Mouse (Mus musculus) layer of hippocampus, adult 2 months (tissue): ENCODE data around the gene Ndufs1. TPM values are rescaled to one million over a fixed set of nuclear protein-coding genes. Genes with fewer than 3 reads are reported as not detected.

ENCODE experiments used
- DNase-seq, 2 experiments: peaks; one replicate each; pipeline ENCODE4 v3.0.0; 2022; ENCODE audit warnings: low spot score in 2 of 2
- H3K27ac ChIP-seq: fragments of 200-600 bp; 2 replicates; pipeline ENCODE4 v1.8.1; 2022
- H3K4me3 ChIP-seq: fragments of 200-600 bp; 2 replicates; pipeline ENCODE4 v1.8.1; 2022; ENCODE audit warnings: mild to moderate bottlenecking
- CTCF ChIP-seq: fragments of 200-600 bp; conservative IDR thresholded peaks from 2 replicates; pipeline ENCODE4 v1.8.1; 2022; ENCODE audit warnings: antibody characterized with exemption, mild to moderate bottlenecking, moderate library complexity
- total RNA-seq, 2 experiments: library from RNA; stranded (reverse); gene quantifications; 2 replicates each; pipeline ENCODE4 v1.2.3; 2021

Gene Ndufs1
- total RNA-seq, 2 experiments from 2014 or later, result 153 to 155 TPM

DNA sequence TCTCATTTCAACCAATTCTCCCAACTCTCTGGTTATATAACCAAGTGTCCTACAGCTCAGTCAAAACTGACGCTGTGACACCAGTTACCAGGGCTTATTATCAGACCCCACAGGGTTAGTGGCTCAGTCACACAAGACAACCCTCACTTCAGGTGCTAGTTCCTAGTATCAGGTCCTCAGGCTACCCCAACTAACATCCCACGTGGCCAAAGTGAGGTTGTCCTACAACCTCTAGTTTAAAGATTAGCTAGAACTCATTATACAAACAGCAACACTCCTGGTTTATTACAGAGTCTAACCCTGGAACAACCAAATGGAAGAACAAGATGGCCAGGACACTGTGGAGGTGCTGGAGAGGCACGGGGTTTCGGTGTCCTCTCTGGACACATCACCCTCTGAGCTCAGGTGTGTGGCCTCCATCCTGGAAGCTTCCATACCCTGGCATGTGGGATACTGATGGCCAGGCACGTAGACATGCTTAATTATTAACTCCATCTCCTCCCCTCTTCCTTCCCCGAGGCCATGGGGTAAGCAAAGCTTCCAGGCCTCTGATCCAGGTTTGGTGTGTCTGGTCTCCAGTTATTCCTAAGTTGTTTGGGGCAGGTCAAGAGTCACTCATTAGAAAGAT is 52.7 kb downstream of the Ndufs1 start:
- Histone ChIP-seq H3K4me3 (no peak overlapping the region), H3K27ac (no peak overlapping the region)
- TF ChIP-seq CTCF, result no peak
- no peak for DNase-seq

GRCm38 (mm10) chr1:63122005-63122404 is 54.6 kb downstream of the Ndufs1 start:
- DNase-seq, result no peak
- TF ChIP-seq CTCF, result no peak

DNA sequence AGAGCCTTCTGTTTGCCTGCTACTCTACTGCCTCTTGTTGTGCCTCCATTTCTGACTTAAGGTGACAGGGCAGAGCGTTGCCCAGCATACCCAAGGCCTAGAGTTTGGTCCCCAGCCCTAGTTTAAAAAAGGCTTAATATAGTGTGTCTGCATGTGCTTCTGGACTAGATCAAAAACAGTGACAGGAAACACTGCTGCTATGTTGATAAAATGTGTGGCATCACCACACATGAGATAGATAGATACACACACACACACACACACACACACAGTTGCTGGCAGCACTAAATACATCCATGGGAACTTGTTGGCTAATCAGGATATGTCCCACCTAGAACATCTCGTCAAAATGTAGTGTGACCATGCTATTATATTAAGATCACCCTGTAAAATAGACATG is 56.3 kb downstream of the Ndufs1 start:
- no peak overlapping the region for H3K4me3 ChIP-seq
- no peak for TF ChIP-seq CTCF

More at GRCm38 (mm10) chr1:63122005-63122404, 54.6 kb downstream of the Ndufs1 start:
- Histone ChIP-seq H3K27ac (no peak overlapping the region), H3K4me3 (no peak overlapping the region)

GRCm38 (mm10) chr1:63119675-63120074 is 57.0 kb downstream of the Ndufs1 start:
- TF ChIP-seq CTCF, result no peak
- H3K4me3 ChIP-seq, result no peak overlapping the region
- DNase-seq, result no peak
- no peak overlapping the region for H3K27ac ChIP-seq

More for the DNA sequence above, 56.3 kb downstream of the Ndufs1 start:
- no peak for DNase-seq
- no peak overlapping the region for H3K27ac ChIP-seq

DNA sequence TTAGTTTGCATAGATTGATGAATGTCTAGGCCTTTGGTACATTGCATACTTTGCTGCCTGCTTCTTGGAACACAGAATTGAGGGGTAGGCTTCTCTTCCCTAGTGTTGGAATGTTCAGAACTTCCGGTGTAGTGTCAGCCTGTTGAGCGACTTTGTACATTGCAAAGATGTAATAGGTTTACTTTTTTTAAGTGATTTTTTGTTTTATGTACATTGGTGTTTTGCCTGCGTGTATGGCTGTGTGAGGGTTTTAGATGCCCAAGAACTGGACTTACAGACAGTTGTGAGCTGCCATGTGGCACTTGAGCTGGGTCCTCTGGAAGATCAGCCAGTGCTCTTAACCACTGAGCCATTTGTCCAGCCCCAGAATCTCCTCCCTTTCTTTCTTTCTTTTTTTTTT is 61.1 kb downstream of the Ndufs1 start:
- DNase-seq, result no peak
- Histone ChIP-seq H3K27ac (peak overlapping the region; percentile 94), H3K4me3 (peak overlapping the region; percentile 69)
- no peak for TF ChIP-seq CTCF

DNA sequence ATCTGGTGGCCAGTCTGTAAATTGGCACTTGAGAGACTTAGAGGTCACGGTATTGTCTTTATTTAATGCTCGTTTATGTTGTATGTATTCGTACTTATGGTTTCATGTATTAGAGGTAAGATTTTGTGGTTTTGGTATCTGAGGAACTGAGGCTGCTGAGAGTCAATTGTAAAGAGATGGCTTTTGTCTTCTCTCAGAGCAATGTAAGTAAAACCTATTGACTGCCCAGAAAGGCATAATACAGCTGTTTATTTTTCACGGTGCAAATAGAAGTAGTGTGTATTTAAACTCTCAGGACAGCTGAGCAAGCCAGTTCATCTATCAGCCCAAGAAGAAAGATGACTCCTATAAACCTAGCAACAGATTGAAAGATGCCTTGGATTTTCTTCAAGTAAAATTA is 61.5 kb downstream of the Ndufs1 start:
- no peak for DNase-seq
- peak overlapping the region; percentile 94 for H3K27ac ChIP-seq
- peak overlapping the region; percentile 69 for H3K4me3 ChIP-seq
- TF ChIP-seq CTCF, result no peak

DNA sequence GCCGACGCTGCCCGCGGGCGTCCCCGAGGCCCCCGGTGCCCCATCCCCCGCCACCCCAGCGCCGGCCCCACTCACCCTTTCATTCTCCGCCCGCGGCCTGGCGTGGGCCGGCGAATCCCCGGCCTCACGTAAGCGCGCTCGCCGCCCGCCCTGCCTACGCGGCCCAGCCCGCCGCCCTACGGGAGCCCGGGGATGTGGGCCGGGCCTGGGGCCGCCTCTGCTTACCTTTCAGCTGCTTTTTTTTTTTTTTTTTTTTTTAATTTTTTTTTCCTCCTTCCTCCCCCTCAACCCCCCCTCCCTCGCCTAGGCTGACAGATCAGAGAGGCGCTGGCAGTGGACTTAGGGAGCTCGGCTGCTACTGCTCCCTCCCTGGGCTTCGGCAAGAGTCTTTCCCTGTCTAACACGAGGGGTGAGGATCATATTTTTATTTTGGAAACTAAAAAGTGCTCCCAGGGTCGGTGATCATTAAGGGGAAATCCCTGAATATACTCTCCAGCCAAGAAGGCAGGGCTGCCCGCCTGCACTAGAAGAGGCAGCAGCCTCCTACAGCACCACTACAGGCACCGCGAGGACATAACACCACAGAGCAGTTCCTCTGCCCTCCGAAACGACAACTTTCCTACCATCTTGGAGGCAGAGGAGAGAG is 62.4 kb downstream of the Ndufs1 start, which contains the start of gene Ino80d:
Ino80d (minus strand) TSS at position 532 of the 646 bp plus-strand sequence.
- Histone ChIP-seq H3K4me3 (peak within 1 kb of the TSS; percentile 88), H3K27ac (peak within 1 kb of the TSS; percentile 94)
- DNase-seq, result peak; percentile 73 to 77
- peak; percentile 79 for TF ChIP-seq CTCF

GRCm38 (mm10) chr1:63113274-63114135 is 63.1 kb downstream of the Ndufs1 start:
- no peak for TF ChIP-seq CTCF
- H3K27ac ChIP-seq, result peak overlapping the region; percentile 94
- H3K4me3 ChIP-seq, result peak overlapping the region; percentile 88
- peak in 1 of 2 experiments; percentile 36 for DNase-seq

DNA sequence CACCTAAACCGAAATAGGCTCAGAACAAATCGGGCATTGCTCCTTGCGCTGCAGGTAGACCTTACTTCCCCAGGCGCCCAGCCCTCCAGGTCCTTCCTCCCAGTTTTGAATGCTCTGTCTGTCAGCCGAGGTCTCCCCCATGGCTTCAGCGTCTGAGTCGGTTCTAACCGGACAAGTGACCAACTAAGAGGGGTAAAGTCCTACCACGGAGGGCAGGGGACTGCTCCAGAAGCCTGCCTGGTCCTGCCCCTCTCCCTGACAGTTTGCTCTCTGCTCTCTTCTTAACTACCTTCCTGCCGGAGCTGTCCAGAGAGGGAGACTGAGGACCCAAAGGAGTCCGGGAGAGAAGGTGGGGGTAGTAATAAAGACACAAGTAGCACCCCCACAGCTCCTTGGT is 63.8 kb downstream of the Ndufs1 start:
- H3K27ac ChIP-seq, result peak overlapping the region; percentile 94
- TF ChIP-seq CTCF, result no peak
- peak overlapping the region; percentile 88 for H3K4me3 ChIP-seq
- peak in 1 of 2 experiments; percentile 12 for DNase-seq

DNA sequence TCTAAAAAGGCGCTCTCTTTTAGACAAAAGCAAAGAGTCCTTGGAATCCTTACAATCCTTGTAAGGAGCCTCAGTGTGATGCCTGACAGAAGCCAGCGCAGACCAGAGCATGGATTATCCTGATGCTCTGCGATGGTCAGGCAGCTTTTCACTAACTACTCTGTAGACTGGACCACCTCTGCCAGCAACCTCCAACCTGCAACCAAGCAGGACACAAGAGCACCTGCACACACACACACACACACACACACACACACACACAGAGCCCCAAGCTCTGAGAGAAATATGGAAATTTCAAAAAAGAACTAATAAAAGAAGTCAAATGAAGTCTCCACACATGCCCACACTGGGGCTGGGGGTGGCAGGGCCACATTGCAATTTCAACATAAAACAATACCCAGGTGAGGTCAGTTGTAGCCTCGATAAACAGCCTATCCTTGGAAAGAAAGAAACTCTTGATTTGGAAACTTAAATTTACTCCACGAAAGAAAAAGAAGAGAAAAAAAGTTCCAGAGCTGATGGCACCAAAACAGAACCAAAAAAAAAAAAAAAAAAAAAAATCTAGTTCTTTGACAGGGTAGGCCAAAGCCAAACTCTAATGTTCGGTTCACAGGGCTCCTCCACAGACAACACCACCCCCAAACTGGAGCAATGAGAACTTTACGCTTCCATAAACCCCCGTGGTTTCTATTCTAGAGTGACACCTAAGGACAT is 64.3 kb downstream of the Ndufs1 start:
- no peak for TF ChIP-seq CTCF
- peak overlapping the region; percentile 88 for H3K4me3 ChIP-seq
- no peak for DNase-seq
- H3K27ac ChIP-seq, result peak overlapping the region; percentile 94

DNA sequence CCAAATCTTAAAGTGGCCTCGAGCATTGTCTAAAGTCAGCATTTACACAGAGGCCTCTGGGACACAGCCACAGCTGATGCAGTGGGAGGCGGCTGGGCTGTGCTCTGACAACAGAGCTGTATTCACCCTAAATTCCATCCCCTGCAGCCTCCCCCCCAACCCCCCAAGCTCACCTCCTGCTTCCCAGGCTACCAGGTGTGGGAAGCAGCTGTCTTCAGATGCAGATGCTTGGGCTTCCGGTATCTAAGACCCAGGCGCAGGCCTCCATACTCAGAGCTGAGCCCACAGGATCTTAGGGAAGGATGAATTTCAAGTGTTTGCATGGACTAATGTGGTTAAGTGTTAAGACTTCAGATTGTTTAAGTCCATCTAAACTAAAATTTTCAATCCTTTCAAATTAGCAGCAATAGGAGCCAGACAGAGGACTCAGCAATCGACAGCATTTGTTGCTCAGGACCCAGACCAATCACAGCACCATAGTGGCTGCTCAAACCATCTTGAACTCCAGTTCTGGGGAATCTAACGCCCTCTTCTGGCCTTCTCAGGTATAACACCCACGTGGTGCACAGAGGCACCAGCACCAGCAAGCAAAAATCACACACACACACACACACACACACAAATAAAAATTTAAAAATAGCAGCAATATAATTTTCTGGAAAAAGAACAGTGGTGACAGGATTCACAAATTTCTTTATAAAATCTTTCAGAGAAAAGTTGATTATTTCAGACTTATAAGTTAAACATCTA is 65.9 kb downstream of the Ndufs1 start:
- DNase-seq, result no peak
- TF ChIP-seq CTCF, result peak; percentile 64
- Histone ChIP-seq H3K27ac (0 out of 2 replicates have a peak overlapping the region, but pooled peaks have one; percentile 18), H3K4me3 (no peak overlapping the region)
